Mouse (Mus musculus): ENCODE results near the gene Pnkd.
"Not testable (repeated sequence)": the region's sequence is repeated elsewhere in the genome, so short reads cannot be mapped to it uniquely, and the experiment has no call there.

The Pnkd gene

GRCm38 (mm10) chr1:74278538-74278937 is 6.2 kb upstream of the Pnkd start, which contains the start of gene Gpbar1:
Gpbar1 (plus strand) TSS chr1:74278550.
- DNase-seq (ENCODE audit: low spot score in 2 of 2), result no peak

GRCm38 (mm10) chr1:74278988-74279387 is 5.7 kb upstream of the Pnkd start:
- no peak for DNase-seq (ENCODE audit: low spot score in 2 of 2)

- no peak for DNase-seq (ENCODE audit: low spot score in 2 of 2)
Observed at GRCm38 (mm10) chr1:74280591-74281325, 4.0 kb upstream of the Pnkd start.

- no peak for DNase-seq (ENCODE audit: low spot score in 2 of 2)
Observed at GRCm38 (mm10) chr1:74281372-74281771, 3.4 kb upstream of the Pnkd start.

GRCm38 (mm10) chr1:74281886-74282285 is 2.8 kb upstream of the Pnkd start:
- no peak for DNase-seq (ENCODE audit: low spot score in 2 of 2)

GRCm38 (mm10) chr1:74282896-74283625 is 1.7 kb upstream of the Pnkd start:
- DNase-seq (ENCODE audit: low spot score in 2 of 2), result no peak

- DNase-seq (ENCODE audit: low spot score in 2 of 2), result peak; percentile 28 to 41
Observed at GRCm38 (mm10) chr1:74283686-74284463, 855 bp upstream of the Pnkd start.

GRCm38 (mm10) chr1:74285212-74286010 is 681 bp downstream of the Pnkd start:
- no peak for DNase-seq (ENCODE audit: low spot score in 2 of 2)

- not testable (repeated sequence) for DNase-seq (ENCODE audit: low spot score in 2 of 2)
Observed at GRCm38 (mm10) chr1:74286869-74287607, 2.3 kb downstream of the Pnkd start.

- DNase-seq (ENCODE audit: low spot score in 2 of 2), result no peak
Observed at GRCm38 (mm10) chr1:74288327-74288726, 3.6 kb downstream of the Pnkd start.

GRCm38 (mm10) chr1:74289248-74289647 is 4.5 kb downstream of the Pnkd start:
- DNase-seq (ENCODE audit: low spot score in 2 of 2), result no peak

GRCm38 (mm10) chr1:74289740-74290139 is 5.0 kb downstream of the Pnkd start:
- DNase-seq (ENCODE audit: low spot score in 2 of 2), result no peak

- no peak for DNase-seq (ENCODE audit: low spot score in 2 of 2)
Observed at GRCm38 (mm10) chr1:74290141-74290540, 5.4 kb downstream of the Pnkd start.

GRCm38 (mm10) chr1:74292331-74293020 is 7.7 kb downstream of the Pnkd start:
- DNase-seq (ENCODE audit: low spot score in 2 of 2), result no peak

- DNase-seq (ENCODE audit: low spot score in 2 of 2), result no peak
Observed at GRCm38 (mm10) chr1:74293306-74293960, 8.7 kb downstream of the Pnkd start.

GRCm38 (mm10) chr1:74294090-74294643 is 9.4 kb downstream of the Pnkd start:
- no peak for DNase-seq (ENCODE audit: low spot score in 2 of 2)

- DNase-seq (ENCODE audit: low spot score in 2 of 2), result no peak
Observed at GRCm38 (mm10) chr1:74294733-74295455, 10.2 kb downstream of the Pnkd start.

GRCm38 (mm10) chr1:74295456-74296171 is 10.9 kb downstream of the Pnkd start:
- DNase-seq (ENCODE audit: low spot score in 2 of 2), result peak; percentile 59 to 69
